Mouse (Mus musculus) MEL (cell line): ENCODE data around the gene Bmpr2. TPM values are rescaled to one million over a fixed set of nuclear protein-coding genes. Genes with fewer than 3 reads are reported as not detected.

Source experiments
- DNase-seq: peaks from one replicate; pipeline ENCODE4 v3.0.0; 2011; ENCODE audit warnings: low read depth, low spot score
- H3K27ac ChIP-seq: 2 replicates; pipeline ENCODE4 v1.5.1; 2012; ENCODE audit warnings: low read depth, mild to moderate bottlenecking, control low read depth, low read length, moderate library complexity; ENCODE audit not compliant: control insufficient read depth
- H3K27me3 ChIP-seq, 2 experiments: fragments of 150-350 bp in 1 of 2; sonication (generic) in 1 of 2; 2 replicates each; pipeline ENCODE4 v1.6.1; 2012; ENCODE audit warnings: low read length in 2 of 2, mild to moderate bottlenecking in 2 of 2, improper control_type of control experiment in 1 of 2, moderate library complexity in 1 of 2; ENCODE audit not compliant: insufficient read depth in 2 of 2, control insufficient read depth in 1 of 2
- H3K36me3 ChIP-seq, 2 experiments: 2 replicates each; pipeline ENCODE4 v1.6.1; 2012 to 2014; ENCODE audit warnings: low read length in 2 of 2, improper control_type of control experiment in 1 of 2, inconsistent platforms in 1 of 2, mild to moderate bottlenecking in 1 of 2; ENCODE audit not compliant: insufficient read depth in 2 of 2, control insufficient read depth in 1 of 2
- H3K4me1 ChIP-seq, 2 experiments: fragments of 150-350 bp in 1 of 2; sonication (generic) in 1 of 2; 2 replicates each; pipeline ENCODE4 v1.6.1; 2012; ENCODE audit warnings: low read length in 2 of 2, improper control_type of control experiment in 1 of 2, mild to moderate bottlenecking in 1 of 2; ENCODE audit not compliant: insufficient read depth in 2 of 2, control insufficient read depth in 1 of 2
- H3K4me3 ChIP-seq, 2 experiments: fragments of 150-350 bp in 1 of 2; sonication (generic) in 1 of 2; 2 replicates each; pipeline ENCODE4 v1.5.1; 2012; ENCODE audit warnings: low read depth in 2 of 2, low read length in 2 of 2, mild to moderate bottlenecking in 2 of 2, moderate library complexity in 2 of 2, control low read depth in 1 of 2, improper control_type of control experiment in 1 of 2; ENCODE audit not compliant: control insufficient read depth in 1 of 2, insufficient read depth in 1 of 2
- H3K79me2 ChIP-seq: 2 replicates; pipeline ENCODE4 v1.6.1; 2012; ENCODE audit warnings: mild to moderate bottlenecking, low read length, moderate library complexity; ENCODE audit not compliant: control insufficient read depth, poor library complexity, insufficient read depth
- H3K9ac ChIP-seq: 2 replicates; pipeline ENCODE4 v1.6.1; 2012; ENCODE audit warnings: low read depth, mild to moderate bottlenecking, control low read depth, low read length, moderate library complexity; ENCODE audit not compliant: control insufficient read depth, poor library complexity, severe bottlenecking
- H3K9me3 ChIP-seq: fragments of 150-350 bp; sonication (generic); replicated peaks from 2 replicates; pipeline ENCODE4 v1.6.1; 2012; ENCODE audit warnings: mild to moderate bottlenecking, low read length, improper control_type of control experiment, moderate library complexity; ENCODE audit not compliant: insufficient read depth
- CHD2 ChIP-seq: IDR thresholded peaks from 2 replicates; pipeline ENCODE4 v1.6.1; 2011; ENCODE audit warnings: low read length, improper control_type of control experiment
- ELF1 ChIP-seq: IDR thresholded peaks from 2 replicates; pipeline ENCODE4 v1.6.1; 2014; ENCODE audit warnings: low read depth, mild to moderate bottlenecking, inconsistent platforms, low read length, improper control_type of control experiment, moderate library complexity
- KAT2A ChIP-seq: conservative IDR thresholded peaks from 2 replicates; pipeline ENCODE4 v1.6.1; 2012; ENCODE audit warnings: low read depth, low read length, improper control_type of control experiment, inconsistent platforms
- POLR2AphosphoS5 ChIP-seq: IDR thresholded peaks from 2 replicates; pipeline ENCODE4 v1.6.1; 2012; ENCODE audit warnings: low read depth, borderline replicate concordance, mild to moderate bottlenecking, inconsistent platforms, low read length, moderate library complexity, mixed read lengths
- ZMIZ1 ChIP-seq: IDR thresholded peaks from 2 replicates; pipeline ENCODE4 v1.6.1; 2012; ENCODE audit warnings: low read depth, mild to moderate bottlenecking, inconsistent platforms, low read length, improper control_type of control experiment, moderate library complexity
- polyA plus RNA-seq, 2 experiments: library from polyadenylated mRNA; stranded (reverse) in 1 of 2; unstranded in 1 of 2; fragments of >175 nt in 1 of 2; fragments of >200 nt in 1 of 2; gene quantifications; 2 replicates each; pipeline versions ENCODE4 v1.2.1 to v1.2.4; 2012; ENCODE audit warnings: low replicate concordance in 2 of 2, low read depth in 1 of 2; ENCODE audit not compliant: insufficient read length in 2 of 2, insufficient read depth in 1 of 2, missing spikeins in 1 of 2
- total RNA-seq: library from RNA; depleted of rRNA; stranded (reverse); fragments of 300-350 nt; gene quantifications from 2 replicates; pipeline ENCODE4 v1.2.3, GENCODE M21; 2012; rRNA removed

Gene Bmpr2
- total and polyA plus RNA-seq, 3 experiments = 2.3 to 18.6 (median 3.1) TPM

DNA sequence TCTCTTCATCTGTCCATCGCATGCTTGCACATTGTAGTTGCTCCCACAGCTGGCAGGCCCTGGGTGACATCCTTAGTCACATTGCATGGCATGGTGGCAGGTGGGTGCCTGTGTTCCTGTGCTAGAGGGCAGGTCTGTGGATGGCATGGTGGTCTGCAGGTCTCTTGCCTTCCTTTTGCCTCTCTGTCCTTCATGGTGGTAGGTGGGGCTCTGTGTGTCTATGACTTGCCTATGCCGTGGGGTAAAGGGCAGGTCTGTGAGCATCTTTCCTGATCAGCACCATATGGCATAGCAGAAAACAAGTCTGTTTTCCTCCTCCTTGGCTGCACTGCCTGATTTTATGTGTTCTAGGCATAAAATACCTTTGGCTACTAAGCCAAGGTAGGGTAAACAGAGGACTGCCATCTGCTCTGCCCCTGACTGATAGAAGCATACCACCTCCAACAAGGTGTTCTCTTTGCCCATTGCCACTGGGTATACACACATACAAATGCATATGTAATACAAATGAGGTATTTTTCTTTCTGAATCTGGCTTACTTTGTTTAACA, 164.0 kb downstream of the Bmpr2 start:
- no peak for TF ChIP-seq ELF1
- no peak for TF ChIP-seq POLR2AphosphoS5
- TF ChIP-seq ZMIZ1 = no peak
- no peak for TF ChIP-seq KAT2A
- TF ChIP-seq CHD2 = no peak
- TF ChIP-seq, all 39 proteins: peak for 0
- DNase-seq = no peak
- Histone ChIP-seq H3K36me3 (peaks cover 0 to 24% of the 10 kb centered on the region in 2 experiments; a peak in 2 of 4 replicates), H3K79me2 (peaks cover 31% of the 10 kb centered on the region), H3K9ac (no peak overlapping the region), H3K9me3 (no peaks in the 10 kb centered on the region), H3K4me3 (no peak overlapping the region), H3K4me1 (peaks cover 7 to 9% of the 10 kb centered on the region in 2 experiments; a peak in 3 of 4 replicates), H3K27me3 (no peaks in the 10 kb centered on the region), H3K27ac (no peak overlapping the region)

Other genes with a start within 250 kb of the Bmpr2 start
- gene Gm973, start 247.1 kb upstream of the Bmpr2 start, total RNA-seq = 0.23 TPM in 1 of 2 replicates, not detected in the other
- gene Gm973, start 247.1 kb upstream of the Bmpr2 start, polyA plus RNA-seq = not detected
- 129 and 143 TPM in 2 replicates for gene Sumo1, start 92.6 kb upstream of the Bmpr2 start, total RNA-seq
- gene Sumo1, start 92.6 kb upstream of the Bmpr2 start, polyA plus RNA-seq = 100 to 1,000 TPM in 1 of 2 experiments, not detected in 1; 131 TPM
- 513 and 590 TPM in 2 replicates for gene Nop58, start 78.4 kb upstream of the Bmpr2 start, total RNA-seq
- gene Nop58, start 78.4 kb upstream of the Bmpr2 start, polyA plus RNA-seq = 1,000 to 10,000 TPM in 1 of 2 experiments, 100 to 1,000 TPM in 1; 474 to 1,828 TPM
- 11.2 and 17.1 TPM in 2 replicates for gene Fam117b, start 149.6 kb downstream of the Bmpr2 start, total RNA-seq
- 10 to 100 TPM in 1 of 2 experiments, not detected in 1; 15.5 TPM for gene Fam117b, start 149.6 kb downstream of the Bmpr2 start, polyA plus RNA-seq